Mouse (Mus musculus): ENCODE measurements around the gene Phb2.
"Not testable (repeated sequence)": the region's sequence is repeated elsewhere in the genome, so short reads cannot be mapped to it uniquely, and the experiment has no call there.

The Phb2 gene

DNA sequence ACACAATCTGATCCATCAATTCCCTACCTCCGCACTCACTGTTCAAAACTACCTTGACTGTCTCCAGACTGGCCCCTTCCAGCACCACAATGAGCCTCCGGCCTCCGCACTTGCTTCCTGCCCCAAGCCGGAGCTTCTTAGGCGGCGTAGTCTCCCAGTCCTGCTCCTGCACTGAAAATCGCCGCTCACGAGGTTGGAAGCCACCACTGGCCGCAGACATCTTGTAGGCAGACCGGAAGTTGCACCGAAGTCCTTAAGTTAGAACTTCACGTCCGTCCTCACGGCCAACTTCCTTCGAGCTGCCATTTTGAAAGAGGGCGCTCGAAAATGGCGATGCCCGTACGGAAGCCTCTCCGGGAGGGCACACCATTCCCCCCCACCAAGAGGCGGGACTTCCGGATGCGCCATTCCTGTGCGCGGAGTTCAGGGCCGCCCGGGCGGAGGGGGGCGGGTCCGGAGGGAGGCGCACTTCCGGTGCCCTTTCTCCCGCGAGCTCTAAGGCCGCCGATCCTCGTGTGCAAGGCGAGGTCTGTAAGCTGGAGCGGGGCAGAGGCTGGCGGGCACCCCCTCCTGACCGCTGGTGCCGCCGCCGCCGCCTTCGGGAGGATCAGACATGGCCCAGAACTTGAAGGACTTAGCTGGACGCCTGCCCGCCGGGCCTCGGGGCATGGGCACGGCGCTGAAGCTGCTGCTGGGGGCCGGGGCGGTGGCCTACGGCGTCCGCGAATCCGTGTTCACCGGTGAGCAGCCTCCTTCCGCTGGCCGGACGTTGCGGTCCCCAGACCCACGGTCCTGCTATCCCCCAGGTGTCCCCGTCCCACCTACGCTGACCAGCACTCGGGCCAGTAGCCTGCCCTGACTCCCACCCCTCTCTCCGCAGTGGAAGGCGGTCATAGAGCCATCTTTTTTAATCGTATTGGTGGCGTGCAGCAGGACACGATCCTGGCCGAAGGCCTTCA, at the start of gene Phb2, which contains the start of gene Emg1:
Gene Phb2 (plus strand): TSS at position 513 of the 959 bp plus-strand sequence.
Gene Emg1 (minus strand): TSS at position 355 of the 959 bp plus-strand sequence.
- Histone ChIP-seq H3K36me3 (ENCODE audit: control insufficient read depth, insufficient read depth, low read length, poor library complexity, severe bottlenecking) (peaks cover 13% of the 10 kb centered on the region; the same call in 1 of the 2 replicates), H3K27me3 (ENCODE audit: control insufficient read depth, insufficient read depth, low read length, poor library complexity, severe bottlenecking) (no peaks in the 10 kb centered on the region)
- DNase-seq (ENCODE audit: low read depth, low spot score): peak; percentile 99

DNA sequence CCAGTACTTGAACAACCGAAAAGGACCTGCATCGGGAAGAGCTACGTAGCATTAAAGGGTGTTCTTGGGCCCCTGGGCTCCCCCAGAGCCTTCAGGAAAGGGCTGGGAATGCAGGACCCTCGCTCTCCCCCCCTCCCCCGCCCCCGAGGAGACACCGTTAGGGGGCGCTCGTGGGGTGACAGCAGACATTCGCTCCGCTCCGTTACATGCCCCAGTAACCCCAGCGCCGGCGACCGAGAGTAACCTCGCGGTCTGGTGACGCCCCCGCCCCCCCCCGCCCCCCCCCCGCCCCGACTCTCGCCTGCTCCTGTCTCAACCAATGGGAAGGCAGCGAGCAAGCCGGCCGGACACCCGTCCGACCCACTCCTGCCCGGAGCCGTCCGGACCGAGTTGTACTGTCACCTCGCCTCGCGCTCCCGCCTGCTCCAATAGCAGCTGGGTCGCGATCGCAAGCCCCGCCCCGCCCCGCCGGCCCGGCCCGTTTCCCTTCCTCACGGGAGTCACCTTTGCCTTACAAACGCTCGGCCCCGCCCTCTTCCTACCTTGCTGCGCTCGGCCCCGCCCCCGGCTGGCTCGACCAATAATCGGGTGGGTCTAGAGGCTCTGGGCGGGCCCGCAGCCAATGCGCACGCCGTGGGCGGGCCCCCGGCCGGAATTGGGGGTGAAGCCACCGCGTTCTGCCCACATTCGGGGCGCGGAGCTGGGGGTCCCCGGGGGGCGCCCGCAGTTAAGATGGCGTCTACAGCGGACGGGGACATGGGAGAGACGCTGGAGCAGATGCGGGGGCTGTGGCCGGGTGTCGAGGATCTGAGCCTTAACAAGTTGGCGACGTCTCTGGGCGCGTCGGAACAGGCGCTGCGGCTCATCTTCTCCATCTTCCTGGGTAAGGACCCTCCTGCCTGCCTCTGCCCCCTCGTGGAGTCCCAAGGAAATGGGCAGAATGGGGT, 49.4 kb upstream of the Phb2 start, which contains the start of gene Lpcat3:
Gene Lpcat3 (plus strand): TSS at position 551 of the 947 bp plus-strand sequence.
- H3K27me3 ChIP-seq (ENCODE audit: control insufficient read depth, insufficient read depth, low read length, poor library complexity, severe bottlenecking): no peaks in the 10 kb centered on the region
- peak; percentile 99 for DNase-seq (ENCODE audit: low read depth, low spot score)
- no peaks in the 10 kb centered on the region for H3K36me3 ChIP-seq (ENCODE audit: control insufficient read depth, insufficient read depth, low read length, poor library complexity, severe bottlenecking)

DNA sequence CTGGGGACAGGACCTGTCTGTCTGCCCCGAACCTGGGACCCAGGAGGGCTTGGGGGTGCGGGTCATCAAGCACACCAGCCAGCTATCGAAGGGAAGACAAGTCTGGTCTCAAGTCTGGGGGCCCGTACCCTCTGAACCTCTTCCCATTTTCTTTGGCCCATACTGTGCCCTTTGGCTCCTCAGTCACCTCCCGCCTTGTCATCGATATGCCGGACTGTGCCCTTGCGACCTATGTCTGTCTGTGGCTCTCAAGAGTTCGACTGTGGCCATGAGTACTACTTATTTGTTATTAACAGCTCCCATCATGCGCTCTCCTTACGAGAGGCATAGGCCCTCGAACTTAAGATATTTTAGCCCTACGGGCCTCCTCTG, 48.7 kb upstream of the Phb2 start:
- H3K36me3 ChIP-seq (ENCODE audit: control insufficient read depth, insufficient read depth, low read length, poor library complexity, severe bottlenecking): no peaks in the 10 kb centered on the region
- H3K27me3 ChIP-seq (ENCODE audit: control insufficient read depth, insufficient read depth, low read length, poor library complexity, severe bottlenecking): no peaks in the 10 kb centered on the region
- DNase-seq (ENCODE audit: low read depth, low spot score): no peak

DNA sequence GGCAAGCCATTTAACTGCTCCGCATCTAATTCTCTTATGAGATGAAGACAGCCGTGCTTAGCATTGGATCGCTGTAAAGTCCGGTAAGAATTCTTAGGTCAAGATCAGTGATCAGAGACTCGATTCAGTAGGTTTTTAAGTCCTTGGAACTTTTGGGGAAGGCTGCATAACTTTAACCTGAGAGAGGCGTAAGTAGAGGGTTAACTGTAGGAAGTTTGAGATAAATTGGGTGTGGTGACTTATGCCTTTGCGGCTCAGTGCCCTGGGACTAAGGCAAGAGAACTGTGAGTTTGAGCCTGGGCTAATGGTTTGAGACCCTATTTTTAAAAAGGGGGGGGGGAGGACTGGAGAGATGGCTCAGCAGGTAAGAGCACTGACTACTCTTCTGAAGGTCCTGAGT, 47.9 kb upstream of the Phb2 start:
- H3K36me3 ChIP-seq (ENCODE audit: control insufficient read depth, insufficient read depth, low read length, poor library complexity, severe bottlenecking): no peaks in the 10 kb centered on the region
- H3K27me3 ChIP-seq (ENCODE audit: control insufficient read depth, insufficient read depth, low read length, poor library complexity, severe bottlenecking): no peaks in the 10 kb centered on the region
- DNase-seq (ENCODE audit: low read depth, low spot score): no peak

DNA sequence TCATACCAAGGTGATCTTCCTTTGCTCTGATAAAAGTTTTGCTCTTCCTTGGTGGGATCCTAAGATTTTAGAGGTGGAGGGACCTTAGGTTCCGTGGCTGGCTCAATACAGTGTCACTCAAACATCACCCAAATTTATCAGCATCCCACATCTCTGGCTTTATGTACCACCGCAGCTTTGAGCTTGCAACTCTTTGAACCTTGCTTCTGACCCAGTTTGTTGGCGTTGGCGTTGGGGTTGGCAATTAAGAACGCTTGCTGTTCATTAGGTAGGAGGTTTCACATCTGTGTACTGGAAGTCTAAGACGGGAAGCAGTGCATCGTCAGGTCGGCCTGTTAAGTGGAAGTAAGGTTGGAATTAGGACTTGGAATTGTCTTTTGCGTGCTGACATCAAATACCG, 47.1 kb upstream of the Phb2 start:
- DNase-seq (ENCODE audit: low read depth, low spot score): no peak
- Histone ChIP-seq H3K27me3 (ENCODE audit: control insufficient read depth, insufficient read depth, low read length, poor library complexity, severe bottlenecking) (no peaks in the 10 kb centered on the region), H3K36me3 (ENCODE audit: control insufficient read depth, insufficient read depth, low read length, poor library complexity, severe bottlenecking) (no peaks in the 10 kb centered on the region)

DNA sequence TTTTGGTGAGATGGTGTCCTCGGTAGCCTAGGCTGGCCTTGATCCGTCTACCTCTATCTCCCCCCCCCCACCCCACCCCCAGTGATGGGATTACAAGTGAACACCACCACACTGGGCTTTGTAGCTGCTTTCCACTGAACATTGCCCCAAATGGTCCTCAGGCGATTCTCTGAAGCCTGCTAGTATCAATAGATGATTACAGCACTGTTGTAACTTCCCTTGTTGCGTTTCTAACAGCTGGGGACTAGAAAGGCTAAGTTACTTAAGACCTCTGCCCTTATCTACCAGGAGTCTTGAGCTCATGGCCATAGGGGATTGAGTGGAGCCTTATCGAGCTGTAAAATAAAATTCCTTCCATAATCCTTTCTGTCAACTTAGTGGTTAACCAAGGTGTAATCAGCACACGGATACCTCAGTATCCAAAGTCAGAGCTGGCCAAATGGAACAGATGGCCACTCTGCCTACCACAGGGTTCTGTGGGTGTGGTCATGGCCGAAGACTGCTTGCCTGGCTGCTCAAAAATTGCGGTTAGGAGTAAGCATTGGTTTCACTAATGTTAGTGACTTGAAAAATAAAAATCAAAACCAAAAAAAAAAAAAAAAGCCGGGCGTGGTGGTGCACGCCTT, 42.8 kb upstream of the Phb2 start:
- no peak for DNase-seq (ENCODE audit: low read depth, low spot score)
- Histone ChIP-seq H3K27me3 (ENCODE audit: control insufficient read depth, insufficient read depth, low read length, poor library complexity, severe bottlenecking) (no peaks in the 10 kb centered on the region), H3K36me3 (ENCODE audit: control insufficient read depth, insufficient read depth, low read length, poor library complexity, severe bottlenecking) (no peaks in the 10 kb centered on the region)

DNA sequence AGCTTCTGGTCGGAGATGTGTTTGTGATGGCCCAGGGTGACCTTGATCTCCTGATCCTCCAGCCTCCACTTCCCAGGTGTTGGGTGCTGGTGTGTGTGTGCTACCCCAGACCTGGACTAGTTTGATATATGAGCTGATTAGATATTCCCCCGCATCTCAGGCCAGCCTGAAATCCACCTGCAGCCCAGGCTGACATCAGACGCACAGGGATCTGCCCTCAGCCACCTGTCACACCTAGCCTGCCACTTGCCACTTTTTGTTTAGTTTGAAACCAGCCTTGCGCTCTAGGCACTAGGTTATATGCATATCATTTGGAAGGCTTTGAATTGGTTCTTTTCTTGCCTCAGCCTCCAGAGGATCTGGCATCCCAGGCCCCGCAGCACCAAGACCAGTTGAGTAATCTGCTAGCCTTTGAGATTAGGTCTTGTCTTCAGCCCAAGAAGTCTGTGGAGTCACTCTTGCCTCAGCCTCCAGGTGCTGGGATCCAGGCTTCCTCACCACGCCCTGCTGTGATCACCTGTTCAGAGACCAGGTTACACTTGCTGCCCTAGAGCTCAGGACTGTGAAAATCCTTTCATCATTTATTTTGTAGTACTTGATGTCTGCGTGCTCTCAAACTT, 41.7 kb upstream of the Phb2 start:
- Histone ChIP-seq H3K27me3 (ENCODE audit: control insufficient read depth, insufficient read depth, low read length, poor library complexity, severe bottlenecking) (no peaks in the 10 kb centered on the region), H3K36me3 (ENCODE audit: control insufficient read depth, insufficient read depth, low read length, poor library complexity, severe bottlenecking) (no peaks in the 10 kb centered on the region)
- no peak for DNase-seq (ENCODE audit: low read depth, low spot score)

DNA sequence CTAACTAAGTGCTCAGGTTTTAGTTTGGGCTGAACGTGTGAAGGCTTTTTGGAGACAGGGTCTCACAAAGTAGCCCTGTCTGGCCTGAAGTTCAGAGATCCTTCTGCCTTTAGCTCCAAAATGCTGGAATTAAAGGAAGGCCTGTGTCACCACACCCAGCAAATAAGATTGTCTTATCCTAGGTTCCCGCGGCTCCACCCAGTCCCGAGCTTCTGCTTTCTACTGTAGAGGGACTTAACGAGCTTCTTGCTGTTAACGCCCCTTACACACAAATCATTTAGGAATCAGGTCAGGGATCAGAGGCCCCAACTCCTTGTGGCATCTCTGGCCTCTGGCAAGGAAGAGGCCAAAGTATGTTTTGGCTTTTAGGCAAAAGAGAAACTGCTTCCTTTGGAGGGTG, 40.0 kb upstream of the Phb2 start:
- DNase-seq (ENCODE audit: low read depth, low spot score): no peak
- Histone ChIP-seq H3K27me3 (ENCODE audit: control insufficient read depth, insufficient read depth, low read length, poor library complexity, severe bottlenecking) (no peaks in the 10 kb centered on the region), H3K36me3 (ENCODE audit: control insufficient read depth, insufficient read depth, low read length, poor library complexity, severe bottlenecking) (no peaks in the 10 kb centered on the region)

DNA sequence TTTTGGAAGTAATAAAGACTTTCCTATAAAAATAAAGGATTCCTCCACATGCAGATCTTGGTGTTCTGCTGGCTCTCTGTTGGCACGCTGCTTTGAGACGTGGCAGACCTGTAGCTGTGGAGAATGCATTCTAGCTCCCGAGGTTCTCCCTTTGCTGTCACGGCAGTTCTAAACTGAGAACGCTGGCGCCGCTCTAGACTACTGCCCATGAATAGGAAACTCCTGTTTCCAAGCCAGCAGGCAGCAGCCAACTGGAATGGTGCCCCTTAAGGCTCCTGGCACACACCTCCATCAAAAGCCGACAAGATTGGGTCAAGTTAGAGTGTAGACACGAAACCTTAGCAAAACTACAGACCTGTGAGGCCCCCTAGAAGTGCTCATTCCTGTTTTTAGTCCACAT, 38.5 kb upstream of the Phb2 start:
- DNase-seq (ENCODE audit: low read depth, low spot score): no peak
- Histone ChIP-seq H3K36me3 (ENCODE audit: control insufficient read depth, insufficient read depth, low read length, poor library complexity, severe bottlenecking) (no peaks in the 10 kb centered on the region), H3K27me3 (ENCODE audit: control insufficient read depth, insufficient read depth, low read length, poor library complexity, severe bottlenecking) (no peaks in the 10 kb centered on the region)

DNA sequence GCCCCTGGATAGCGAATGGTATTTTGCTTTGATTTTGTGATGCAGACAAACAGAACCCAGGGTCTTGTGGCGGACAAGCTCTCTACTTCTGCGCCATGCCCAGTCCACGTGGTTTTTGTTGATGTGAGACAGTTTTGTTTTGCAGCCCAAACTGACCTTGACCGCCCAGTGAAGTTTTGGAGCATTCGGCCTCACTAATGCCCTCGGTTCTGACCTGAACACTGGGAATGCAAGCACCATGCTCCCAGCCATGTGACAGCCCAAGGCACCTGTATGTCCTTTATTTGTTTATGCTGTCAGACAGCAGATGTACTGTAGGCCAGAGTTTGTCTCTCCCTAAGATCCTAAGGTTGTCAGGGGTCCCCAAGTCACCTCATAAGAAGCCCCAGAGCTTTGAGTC, 37.5 kb upstream of the Phb2 start:
- DNase-seq (ENCODE audit: low read depth, low spot score): no peak
- H3K36me3 ChIP-seq (ENCODE audit: control insufficient read depth, insufficient read depth, low read length, poor library complexity, severe bottlenecking): no peaks in the 10 kb centered on the region
- H3K27me3 ChIP-seq (ENCODE audit: control insufficient read depth, insufficient read depth, low read length, poor library complexity, severe bottlenecking): no peaks in the 10 kb centered on the region

DNA sequence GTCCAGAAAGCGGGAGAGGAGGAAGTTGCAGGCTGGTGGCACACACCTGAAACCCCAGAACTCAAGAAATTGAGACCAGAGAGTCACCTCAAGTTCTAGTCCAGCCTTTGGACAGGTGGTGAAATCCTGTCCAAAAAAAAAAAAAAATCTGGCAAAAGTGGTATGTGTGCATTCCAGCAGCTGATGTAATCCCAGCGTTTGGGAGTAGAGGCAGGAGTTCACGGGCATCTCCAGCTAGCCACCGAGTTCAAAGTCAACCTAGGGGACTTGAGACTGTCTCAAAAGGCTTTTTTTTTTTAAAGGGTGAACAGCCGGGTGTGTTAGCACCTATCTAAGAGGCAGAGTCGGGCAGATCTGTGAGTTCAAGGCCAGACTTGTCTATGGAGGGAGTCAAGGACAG, 36.0 kb upstream of the Phb2 start:
- Histone ChIP-seq H3K27me3 (ENCODE audit: control insufficient read depth, insufficient read depth, low read length, poor library complexity, severe bottlenecking) (no peaks in the 10 kb centered on the region), H3K36me3 (ENCODE audit: control insufficient read depth, insufficient read depth, low read length, poor library complexity, severe bottlenecking) (no peaks in the 10 kb centered on the region)
- no peak for DNase-seq (ENCODE audit: low read depth, low spot score)

DNA sequence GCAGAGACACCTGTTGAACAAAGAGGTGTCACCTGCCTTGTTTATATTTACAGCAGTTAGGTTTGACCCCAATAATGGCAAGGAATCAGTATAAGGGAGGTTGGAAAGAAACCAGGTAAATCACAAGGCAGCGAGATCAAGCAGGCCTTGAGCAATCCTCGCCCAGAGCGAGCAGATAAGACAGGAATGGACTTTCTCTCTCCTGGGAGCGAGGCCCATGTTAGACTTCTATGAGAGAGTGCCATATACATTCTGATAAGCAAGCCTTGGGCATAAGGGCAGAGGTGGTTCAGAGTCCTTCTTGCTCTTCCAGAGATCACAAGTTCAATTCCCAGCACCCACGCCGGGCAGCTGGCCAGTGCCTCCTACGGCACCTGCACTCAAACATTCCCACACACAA, 33.4 kb upstream of the Phb2 start:
- no peaks in the 10 kb centered on the region for H3K27me3 ChIP-seq (ENCODE audit: control insufficient read depth, insufficient read depth, low read length, poor library complexity, severe bottlenecking)
- H3K36me3 ChIP-seq (ENCODE audit: control insufficient read depth, insufficient read depth, low read length, poor library complexity, severe bottlenecking): no peaks in the 10 kb centered on the region
- no peak for DNase-seq (ENCODE audit: low read depth, low spot score)

DNA sequence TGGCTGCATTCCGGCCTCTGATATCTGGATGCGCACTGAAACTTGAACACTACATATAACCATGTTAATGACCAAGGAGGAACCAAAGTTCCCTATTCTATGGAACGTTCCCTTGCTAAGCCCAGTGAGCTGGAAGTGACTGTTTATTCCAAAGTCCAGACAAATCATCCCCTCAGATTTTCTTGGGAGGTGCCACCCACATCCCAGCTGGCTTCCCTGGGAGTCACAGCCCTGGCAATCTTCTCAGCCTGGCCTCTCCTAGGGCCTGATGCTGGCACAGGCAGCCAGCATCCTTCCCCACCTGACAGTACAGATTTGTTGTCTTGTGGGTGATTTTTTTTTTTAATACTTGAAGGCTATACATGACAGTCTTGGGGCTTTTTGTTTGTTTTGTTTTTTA, 32.6 kb upstream of the Phb2 start:
- DNase-seq (ENCODE audit: low read depth, low spot score): no peak
- H3K27me3 ChIP-seq (ENCODE audit: control insufficient read depth, insufficient read depth, low read length, poor library complexity, severe bottlenecking): no peaks in the 10 kb centered on the region
- H3K36me3 ChIP-seq (ENCODE audit: control insufficient read depth, insufficient read depth, low read length, poor library complexity, severe bottlenecking): no peaks in the 10 kb centered on the region

DNA sequence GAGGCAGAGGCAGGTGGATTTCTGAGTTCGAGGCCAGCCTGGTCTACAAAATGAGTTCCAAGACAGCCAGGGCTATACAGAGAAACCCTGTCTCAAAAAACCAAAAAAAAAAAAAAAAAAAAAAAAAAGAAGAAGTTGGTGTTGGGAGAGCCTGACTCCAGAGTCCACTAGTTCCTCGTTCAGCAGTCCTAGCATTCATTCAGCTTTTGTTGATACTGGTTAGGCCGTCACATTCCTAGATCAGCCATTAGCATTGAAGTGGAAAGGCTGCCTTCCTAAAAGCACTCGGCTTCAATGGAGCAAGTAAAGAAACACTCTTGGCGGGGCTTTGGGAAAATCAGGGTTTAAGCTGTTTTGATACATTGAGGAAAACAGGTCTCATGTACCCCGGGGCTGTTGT, 29.8 kb upstream of the Phb2 start:
- not testable (repeated sequence) for H3K36me3 ChIP-seq (ENCODE audit: control insufficient read depth, insufficient read depth, low read length, poor library complexity, severe bottlenecking); DNase-seq (ENCODE audit: low read depth, low spot score); H3K27me3 ChIP-seq (ENCODE audit: control insufficient read depth, insufficient read depth, low read length, poor library complexity, severe bottlenecking)
